Mouse (Mus musculus) cerebellum, adult 9-10 months (tissue): ENCODE data around the gene Rassf1.
A peak's percentile ranks its signal among the peaks of the same experiment; 100 is the strongest.

Source experiments
- DNase-seq: peaks from one replicate; pipeline ENCODE4 v3.0.0; 2022

The Rassf1 gene

DNA sequence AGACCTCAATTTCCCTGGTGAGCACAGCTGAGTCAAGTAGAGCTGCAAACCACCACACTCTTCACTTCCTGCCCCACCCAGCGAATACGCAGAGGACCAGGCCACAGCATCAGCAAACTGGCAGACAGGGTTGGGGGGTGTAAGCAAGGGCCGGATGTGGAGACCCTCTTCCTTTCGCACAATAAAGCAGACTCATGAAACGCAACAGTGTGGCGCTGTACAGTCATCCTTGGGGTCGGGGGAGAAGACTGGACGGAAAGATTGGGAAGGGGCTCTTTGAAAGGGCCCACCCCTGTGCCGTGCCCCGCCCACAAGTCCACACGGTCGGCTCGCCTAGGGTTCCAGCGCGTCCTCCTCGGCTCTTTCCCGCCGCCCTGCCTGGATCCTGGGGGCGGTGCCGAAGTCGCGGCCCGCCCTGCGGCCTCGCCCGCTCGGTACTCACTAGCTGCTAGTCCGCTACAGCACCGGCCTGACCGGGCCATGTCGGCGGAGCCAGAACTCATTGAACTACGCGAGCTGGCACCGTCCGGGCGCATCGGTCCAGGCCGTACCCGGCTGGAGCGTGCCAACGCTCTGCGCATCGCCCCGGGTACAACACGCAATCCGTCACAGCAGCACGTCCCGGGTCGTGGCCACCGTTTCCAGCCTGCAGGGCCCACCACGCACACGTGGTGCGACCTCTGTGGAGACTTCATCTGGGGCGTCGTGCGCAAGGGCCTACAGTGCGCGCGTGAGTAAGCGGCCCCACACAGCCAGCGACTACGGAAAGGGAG, at the start of gene Rassf1:
Rassf1 (plus strand) TSS at position 439 of the 773 bp plus-strand sequence.
- peak; percentile 60 for DNase-seq

GRCm38 (mm10) chr9:107502131-107502846, 49.1 kb upstream of the Rassf1 start:
- DNase-seq = peak; percentile 92

DNA sequence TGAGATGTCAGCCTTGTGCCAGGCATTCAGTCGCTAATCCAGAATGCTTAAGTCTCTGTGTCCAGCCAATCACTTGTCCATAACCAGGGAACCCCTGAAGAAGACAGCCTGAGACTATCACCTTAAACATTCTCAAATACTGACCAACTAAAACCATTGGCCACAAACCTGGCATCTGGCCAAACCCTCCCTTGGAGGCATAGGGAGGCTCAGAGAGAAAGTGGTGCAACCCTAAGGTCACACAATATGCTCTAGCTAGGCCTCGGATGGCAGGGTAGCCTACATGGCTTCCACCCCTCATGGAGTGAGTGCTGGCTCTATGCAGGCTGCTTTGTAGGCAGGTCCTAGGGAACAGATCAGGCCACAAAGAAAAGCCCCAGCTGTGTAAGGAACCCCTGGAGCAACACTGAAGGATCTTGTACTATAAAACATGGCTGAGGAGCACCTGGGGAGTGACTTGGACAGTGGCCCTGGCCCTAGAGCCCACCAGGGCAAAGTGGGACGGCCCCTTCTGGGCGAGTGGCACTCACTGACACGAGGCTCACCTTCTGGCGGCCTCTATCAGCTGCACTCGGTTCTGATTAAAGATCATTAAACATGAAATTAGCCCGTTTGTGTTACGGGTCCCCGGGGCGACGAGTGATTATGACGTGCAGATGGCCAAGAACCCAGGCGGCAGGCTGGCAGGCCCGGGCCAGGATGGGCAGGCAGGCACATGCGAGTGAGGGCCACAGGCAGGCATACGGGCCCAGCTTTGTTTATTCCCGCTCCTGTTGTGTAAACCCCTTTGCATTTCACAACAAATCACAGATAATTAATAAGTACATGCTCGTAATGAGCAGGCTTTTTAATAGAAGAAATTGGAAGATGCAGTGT, 46.5 kb upstream of the Rassf1 start:
- peak; percentile 59 for DNase-seq

GRCm38 (mm10) chr9:107508266-107508665, 43.1 kb upstream of the Rassf1 start:
- DNase-seq = no peak

DNA sequence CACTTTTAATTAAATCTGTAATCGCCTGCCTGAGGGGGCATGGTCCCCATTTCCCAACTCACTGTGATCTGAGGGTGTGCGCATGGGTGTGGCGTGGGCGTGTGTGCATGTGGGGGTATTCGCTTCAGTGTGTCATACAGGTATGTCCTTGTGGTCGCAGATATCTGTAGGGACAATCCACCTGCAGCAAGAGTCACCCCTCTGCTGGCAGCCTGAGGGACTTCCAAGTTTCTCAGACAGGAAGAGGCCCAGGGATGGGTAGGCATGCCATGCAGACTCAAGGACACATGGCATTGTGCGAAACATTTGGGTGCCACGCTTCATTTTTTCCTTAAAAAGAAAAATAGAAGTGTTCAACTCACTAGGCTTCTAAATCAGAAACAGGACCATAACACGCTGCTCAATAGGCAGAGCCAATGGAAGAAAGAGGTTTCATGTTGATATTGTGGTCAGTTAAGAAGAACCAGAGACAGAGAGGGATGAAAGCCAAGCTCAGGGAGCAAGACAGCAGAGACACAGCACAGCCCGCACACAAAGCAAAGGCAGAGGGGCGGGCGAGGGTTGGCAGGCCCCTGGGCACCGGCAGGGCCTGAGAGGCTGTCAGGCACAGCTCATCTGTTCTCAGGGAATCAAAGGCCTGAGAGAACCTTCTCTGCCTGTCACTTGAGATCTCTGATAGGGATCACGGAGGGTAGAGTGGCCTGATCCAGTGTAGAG, 40.8 kb upstream of the Rassf1 start:
- DNase-seq = no peak

DNA sequence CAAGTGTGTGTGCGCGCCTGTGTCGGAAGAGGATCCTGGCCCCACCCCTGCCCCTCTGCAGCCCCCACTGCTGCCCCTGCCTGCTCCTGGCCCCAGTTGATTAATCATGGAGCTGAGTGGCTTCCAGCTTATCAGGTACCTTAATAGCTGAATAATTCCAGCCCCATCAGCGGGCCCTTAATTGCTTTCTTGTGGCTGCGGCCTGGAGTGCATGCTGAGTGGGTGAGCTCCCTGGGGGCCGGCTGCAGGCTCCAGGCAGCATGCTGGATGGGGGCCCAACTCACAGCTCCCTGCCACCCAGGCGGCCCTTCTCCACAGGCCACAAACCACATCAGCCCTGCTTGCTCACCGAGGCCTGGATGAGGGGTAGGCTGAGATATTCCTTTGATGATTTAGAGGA, 39.9 kb upstream of the Rassf1 start:
- no peak for DNase-seq

DNA sequence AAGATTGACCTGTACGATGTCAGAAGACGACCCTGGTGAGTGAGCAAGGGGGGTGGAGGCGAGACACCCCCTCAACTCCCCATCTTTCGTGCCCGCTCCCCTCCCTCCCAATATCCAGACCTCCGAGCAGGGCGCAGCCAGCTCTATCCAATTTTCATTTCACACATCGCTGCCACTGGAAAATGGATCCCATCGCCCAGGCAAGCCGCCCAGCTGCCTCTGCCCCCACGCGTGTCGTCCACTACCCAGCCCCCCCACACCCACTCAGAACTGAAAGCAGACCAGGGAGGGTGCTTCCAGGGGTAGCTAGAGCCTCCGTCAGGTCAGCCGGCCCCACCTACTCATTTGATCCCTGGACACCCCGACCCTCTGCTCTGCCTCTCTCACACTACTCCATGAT, 39.0 kb upstream of the Rassf1 start:
- DNase-seq = no peak

- DNase-seq = peak; percentile 92
Observed at GRCm38 (mm10) chr9:107514303-107514955, 36.9 kb upstream of the Rassf1 start.

DNA sequence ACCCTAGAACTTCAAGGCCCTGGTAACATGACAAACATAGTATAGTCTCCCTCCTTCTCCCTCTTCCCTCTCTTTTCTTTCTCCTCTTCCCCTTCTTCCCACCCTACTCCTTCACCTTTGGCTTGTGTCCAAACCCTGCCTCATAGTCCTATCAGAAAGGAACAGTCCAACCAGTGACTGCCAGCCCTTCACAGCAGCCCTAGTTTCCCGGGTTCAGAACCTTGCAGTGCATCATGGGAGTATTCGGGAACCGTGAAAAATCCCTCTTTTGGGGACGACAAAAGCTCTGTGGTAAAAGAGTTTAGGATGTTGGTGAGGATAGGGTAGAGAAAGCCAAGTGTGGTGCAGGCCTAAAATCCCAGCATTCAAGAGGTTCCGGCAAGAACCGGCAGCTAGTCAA, 31.0 kb upstream of the Rassf1 start:
- no peak for DNase-seq

DNA sequence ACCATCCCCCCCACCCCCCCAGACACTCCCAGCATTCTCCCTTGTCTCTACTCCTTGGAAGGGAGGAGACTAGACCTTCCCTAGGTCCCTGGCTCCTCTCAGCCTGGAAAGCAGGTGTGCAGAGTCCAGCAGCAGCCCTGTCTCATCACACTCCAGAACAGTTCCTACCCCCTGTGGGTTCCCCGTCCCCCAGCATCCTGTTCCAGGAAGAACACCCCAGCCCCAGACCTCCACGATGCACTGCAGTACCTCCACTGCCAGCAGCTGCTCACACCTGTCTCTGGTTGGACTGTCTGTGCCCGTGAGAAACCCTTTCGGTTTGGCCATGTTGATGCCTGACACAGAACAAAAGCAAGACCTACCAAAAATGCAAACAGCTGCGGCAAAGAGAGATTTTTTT, 30.2 kb upstream of the Rassf1 start:
- no peak for DNase-seq

DNA sequence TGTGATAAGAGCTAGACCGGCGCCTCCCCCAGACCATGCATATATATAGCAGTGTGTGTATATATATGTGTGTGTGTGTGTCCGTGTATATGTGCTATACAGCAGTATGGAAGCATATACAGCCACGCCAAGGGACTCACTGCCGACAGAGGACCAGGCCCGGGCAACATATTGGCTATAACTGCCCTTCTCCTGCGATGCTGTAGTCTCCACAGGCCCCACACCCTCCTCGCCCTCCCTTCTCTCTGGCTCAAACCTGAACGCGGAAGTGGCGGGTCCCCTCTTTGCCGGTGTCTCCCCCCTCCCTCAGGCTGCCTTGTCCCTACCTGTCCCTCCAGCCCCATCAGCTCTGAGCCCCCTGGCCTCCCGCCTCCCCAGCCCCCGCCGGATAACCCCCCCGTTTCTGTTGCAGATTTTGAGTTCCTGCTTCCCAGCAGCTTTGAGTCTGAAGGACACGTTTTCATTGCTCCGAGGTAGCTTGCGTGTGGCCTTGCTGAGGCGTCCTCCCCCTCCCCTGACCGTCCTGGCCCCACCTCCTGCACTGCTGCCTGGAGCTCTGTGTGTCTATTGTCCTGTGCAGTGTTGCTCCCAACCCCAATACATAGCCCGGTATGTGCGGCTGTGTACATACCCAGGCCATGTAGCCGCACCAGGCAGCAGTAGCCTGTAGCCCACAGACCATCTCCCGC, 29.5 kb upstream of the Rassf1 start:
- DNase-seq = no peak

GRCm38 (mm10) chr9:107522400-107522711, 29.0 kb upstream of the Rassf1 start:
- no peak for DNase-seq

- no peak for DNase-seq
Observed at GRCm38 (mm10) chr9:107526198-107527026, 24.9 kb upstream of the Rassf1 start.

GRCm38 (mm10) chr9:107533791-107534407, 17.5 kb upstream of the Rassf1 start, which contains the start of gene Tmem115:
Gene Tmem115 (plus strand): TSS chr9:107533945.
- DNase-seq = peak; percentile 96

GRCm38 (mm10) chr9:107534408-107535202, 16.8 kb upstream of the Rassf1 start:
- DNase-seq = peak; percentile 65

DNA sequence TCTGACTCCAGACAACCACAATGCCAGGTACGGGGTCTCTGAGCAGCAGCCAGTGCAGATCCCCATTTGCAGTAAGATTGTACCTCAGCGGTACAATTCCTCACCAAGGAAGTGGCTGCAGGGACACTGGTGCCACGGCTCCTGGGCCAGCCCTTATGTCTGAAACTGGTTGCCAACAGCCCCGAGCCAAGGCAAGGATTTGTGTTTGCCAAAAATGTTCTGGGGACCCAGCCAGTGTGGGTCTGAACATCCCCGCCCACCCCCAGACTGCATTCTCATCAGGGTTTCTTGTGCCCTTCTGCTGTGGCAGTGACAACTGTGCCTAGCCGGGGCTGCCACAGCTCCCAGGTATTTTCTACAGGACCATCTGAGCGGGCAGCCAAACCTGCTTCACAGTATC, 13.1 kb upstream of the Rassf1 start:
- no peak for DNase-seq

- no peak for DNase-seq
Observed at GRCm38 (mm10) chr9:107538711-107539110, 12.6 kb upstream of the Rassf1 start.

GRCm38 (mm10) chr9:107539940-107540339, 11.4 kb upstream of the Rassf1 start:
- no peak for DNase-seq

GRCm38 (mm10) chr9:107540420-107540819, 10.9 kb upstream of the Rassf1 start:
- DNase-seq = no peak
